Mouse (Mus musculus) right cerebral cortex, postnatal 10 days (tissue): Measurements from ENCODE around the gene Cacna1c.

Source experiments
- DNase-seq, 2 experiments: peaks; one replicate each; pipeline ENCODE4 v3.0.0; 2021; ENCODE audit warnings: low spot score in 2 of 2

Gene Cacna1c

DNA sequence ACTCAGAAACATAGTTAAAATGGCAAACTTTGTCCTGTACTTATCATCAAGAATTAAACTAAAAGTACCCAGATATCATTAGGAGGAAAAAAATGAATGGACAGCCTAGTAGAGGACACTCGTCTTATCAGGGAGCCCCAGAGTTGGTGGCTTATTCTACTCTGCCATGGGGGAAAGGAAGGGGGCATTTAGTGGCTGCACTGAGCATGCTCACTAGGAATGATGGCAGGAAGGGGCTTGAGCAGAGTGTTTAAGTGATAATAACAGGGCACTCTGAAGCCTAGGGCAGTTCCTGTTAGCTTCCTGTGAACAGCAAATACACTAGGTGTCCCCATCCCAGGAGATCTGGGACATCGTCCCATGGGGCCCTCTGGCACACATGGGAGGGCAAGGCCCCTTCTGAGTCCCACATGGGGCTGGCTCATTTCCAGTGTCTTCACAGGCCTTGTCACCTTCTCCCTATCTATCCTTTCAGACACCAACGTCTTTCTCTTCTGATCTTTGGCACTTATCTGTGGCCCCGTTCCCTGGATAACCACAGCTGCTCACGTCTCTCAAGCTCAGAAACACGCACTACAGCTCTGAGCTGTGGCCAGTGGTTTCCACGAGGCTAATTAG lies 437.8 kb downstream of the Cacna1c start:
- no peak for DNase-seq

DNA sequence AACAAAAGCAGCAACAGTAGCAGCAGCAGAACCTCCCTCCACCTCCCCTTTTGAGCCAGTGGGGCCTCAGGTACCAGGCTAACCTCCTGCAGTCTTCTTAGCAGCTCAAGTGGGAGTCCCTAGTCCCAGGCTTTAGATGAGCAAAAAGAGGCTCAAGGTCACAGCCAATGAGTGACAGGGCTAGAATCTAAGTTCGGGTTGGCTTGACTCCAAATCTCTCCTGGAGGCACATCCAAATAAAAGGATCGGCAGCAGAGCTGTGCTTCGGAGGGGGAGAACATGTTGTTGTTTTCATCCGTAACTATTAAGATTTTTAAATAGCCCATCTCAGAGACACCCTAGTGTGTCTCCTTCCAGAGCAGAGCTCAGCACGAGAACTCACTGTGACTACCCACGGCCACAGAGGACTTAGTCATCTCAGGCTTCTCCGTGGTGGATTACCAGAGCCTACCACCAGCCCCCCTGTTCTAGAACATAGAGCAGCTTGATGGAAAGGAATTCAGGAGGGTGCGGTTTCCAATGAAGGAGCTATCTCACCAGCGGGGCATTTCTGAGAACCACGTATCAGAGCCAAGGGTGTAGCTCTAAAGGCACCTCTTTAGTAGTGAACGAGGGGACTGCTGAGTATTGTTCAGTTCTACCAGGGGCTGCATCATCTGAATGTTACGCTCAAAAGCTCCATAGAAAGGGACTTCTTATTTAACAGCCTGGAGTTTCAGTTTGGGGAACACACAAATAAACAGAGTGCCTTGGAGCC lies 438.5 kb downstream of the Cacna1c start:
- no peak for DNase-seq

DNA sequence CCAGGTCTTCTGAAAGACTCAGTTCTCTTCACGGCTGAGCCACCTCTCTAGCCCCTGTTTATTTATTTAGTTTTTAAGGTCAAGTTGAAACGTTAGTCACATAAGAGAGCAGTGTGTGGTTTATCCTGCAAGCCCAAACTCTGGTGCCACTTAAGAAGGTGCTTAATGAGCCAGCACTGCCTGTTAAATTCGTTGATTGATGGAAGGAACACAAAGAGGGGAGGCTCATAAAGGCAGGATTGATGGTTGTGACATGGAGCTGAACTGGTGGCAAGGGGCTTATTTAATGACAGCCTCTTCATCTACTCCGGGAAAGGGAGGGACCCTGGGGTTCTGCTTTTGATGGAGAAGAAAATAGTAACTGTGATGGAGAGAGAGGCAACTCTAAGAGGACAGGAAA lies 439.7 kb downstream of the Cacna1c start:
- DNase-seq, result no peak

DNA sequence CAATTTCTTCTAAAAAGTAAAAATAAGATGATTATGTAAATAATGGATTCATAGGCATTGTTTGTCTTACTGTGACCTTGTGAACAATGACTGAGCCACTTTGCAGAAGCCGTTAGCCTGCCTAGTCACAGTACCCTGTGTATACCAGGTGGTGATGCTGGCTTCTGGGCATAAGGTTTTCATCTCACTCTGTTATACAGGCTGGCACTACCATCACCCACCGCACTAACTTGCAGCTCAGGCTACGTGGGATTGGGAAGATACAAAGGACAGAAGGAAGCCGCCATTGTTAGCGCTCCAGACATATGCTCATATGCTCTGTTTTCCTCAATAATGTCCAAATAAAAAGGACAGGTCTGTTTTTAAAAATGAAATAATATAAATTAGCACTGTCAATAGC lies 440.4 kb downstream of the Cacna1c start:
- DNase-seq, result no peak

DNA sequence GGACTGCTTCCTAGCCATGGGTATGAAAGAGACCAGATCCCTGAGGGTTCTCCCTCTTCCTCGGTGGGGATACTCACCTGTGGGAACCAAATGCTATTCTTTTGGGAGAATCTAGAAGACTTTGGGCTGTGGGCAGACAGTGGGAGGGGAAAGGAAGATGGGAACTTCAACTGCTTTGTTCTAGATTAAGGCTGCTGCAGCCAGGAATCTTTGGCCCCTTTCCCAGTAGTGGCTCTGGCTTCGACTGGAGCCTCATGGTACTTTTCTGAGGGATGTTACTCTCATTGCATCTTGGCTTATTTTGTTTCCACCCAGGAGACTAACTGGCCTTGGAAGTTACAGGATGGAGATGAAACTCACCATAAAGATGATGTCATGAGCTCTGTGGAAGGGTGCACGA lies 441.8 kb downstream of the Cacna1c start:
- peak; percentile 58 to 67 for DNase-seq

DNA sequence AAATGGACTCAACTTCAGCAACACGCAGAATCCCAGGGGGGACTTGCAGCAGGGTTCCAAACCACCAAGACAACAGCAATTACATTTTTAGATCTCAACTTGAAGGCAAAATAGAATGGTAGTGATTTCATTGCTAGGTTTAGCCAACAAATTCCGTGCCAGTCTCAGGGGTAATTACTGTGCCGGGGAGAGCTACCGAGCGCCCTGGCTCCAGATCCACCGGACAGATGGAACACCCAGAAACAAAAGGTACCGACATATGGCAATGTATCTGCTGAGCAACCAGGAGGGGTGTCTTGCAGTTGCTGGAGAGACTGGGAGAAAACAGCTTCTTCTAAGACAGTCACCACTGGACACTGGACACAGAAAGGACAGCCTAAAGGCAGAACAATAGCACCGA lies 442.4 kb downstream of the Cacna1c start:
- no peak for DNase-seq

DNA sequence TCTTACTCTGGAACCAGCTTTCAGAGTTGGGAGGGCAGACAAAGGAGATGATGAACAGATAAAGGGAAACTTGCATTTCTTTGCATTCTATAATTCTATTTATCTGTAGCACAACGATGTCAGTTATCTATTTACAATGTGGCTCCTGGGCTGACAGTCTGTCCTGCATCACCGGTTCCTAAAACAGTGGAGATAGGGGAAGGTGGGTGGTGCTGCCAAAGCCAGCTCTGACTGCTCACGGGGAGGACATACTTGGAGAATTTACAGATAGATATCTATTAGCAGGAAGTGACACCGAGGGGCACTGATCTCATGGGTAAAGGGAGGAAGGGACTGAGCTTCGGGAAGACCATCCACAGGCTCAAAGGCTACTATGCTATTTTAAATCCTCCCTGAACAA lies 443.2 kb downstream of the Cacna1c start:
- DNase-seq, result no peak

DNA sequence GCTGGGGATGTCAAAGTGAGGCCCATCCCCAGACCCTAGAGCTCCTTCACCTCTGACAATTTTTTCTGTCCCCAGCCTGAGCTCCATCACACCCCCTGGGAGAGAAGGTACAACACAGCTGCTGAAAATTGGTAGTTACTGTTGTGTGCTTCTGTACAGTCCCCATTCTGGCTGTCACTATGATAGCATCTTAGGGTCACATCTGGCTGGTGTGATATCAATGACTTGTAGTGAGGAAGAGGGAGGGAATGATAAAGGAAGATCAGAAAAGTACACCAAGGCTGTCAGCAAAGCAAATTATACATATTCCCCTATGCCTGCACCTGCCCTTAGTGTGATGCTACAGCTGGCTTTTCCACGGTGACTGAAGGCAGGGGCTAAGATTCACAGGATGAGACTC lies 446.9 kb downstream of the Cacna1c start:
- DNase-seq, result no peak

DNA sequence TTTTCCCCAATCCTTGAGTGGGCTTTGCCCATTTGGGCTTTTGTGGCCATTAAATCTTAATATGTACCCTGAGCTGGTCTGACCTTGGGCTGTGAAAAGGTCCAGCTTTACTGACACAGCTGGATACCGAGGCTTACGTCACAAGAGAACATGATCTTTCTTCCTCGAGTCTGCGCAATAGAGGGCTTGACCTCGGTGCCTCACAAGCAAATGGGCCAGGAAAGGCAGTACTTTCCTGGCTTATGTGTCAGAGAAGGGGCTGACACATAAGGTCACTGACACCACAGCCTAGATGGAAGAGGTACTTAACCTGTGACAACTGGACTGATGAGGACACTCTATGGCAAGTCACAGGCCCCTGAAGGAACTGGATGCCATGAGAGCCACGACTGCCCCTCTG lies 453.5 kb downstream of the Cacna1c start:
- no peak for DNase-seq

DNA sequence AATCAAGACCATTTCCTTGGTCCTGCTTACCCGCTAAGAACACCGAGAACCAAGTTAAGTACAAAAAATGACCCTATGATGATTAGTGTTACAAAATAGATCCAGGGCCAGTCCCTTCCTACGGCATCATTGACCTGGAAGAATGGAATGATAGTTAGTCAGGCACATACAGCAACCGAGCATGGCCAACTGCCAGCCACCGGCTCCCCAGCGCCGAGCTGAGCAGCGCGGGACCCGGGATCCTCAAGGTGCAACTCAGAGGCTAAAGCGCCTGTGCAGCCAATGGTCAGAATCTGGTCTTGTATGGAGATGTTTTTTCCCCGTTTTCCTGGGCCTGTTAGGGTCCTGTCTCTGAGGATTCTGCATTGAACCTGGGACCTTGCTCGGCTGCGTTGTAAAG lies 454.4 kb downstream of the Cacna1c start:
- DNase-seq, result no peak

DNA sequence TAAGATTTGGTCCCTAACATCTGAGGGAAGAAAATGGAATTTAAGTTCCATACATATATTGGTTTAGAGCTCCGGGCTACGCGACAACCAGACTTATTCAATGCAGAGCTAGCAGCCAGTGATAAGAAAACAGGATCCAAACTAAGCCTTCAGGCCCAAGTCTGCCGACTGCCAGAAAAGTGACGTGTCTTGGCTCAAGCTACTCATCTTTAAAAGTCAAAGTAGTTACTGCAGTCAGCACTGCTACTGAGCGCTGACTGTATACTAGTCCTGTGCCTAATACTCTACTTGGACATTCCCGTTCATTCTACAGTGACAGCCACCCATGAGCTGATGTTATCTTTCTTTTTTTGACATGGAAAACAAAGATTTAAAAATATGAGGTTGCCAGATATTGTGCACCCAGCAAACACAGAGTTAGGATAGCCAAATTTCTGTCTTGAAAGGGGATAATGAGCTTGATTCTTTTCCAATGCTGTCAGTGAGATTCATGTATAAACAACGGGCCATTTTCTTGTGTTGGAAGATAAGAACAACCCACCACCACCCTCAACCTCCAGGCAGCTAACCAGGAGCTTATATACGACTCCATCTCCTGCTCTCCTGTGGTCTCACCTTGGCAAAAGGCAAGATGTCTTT lies 456.1 kb downstream of the Cacna1c start:
- peak; percentile 79 to 86 for DNase-seq

DNA sequence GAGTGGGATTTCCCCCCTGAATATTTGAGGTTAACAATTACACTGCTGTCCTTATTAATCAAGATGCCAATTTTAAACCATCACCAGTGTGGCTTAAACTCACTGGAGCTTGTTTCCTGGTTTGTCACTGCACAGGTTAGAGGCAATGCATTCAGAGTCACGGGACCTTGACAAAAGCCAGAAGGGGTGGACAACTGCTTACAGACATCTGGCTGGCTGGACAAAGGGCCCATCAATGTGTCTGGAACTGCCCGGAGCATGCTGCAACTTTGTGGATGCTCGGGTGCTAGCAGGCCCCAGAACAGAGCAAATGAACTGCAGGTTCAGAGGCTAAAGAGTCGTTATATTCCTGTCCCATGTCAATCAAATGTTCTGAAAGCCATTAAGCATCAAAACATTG lies 456.9 kb downstream of the Cacna1c start:
- DNase-seq, result no peak

DNA sequence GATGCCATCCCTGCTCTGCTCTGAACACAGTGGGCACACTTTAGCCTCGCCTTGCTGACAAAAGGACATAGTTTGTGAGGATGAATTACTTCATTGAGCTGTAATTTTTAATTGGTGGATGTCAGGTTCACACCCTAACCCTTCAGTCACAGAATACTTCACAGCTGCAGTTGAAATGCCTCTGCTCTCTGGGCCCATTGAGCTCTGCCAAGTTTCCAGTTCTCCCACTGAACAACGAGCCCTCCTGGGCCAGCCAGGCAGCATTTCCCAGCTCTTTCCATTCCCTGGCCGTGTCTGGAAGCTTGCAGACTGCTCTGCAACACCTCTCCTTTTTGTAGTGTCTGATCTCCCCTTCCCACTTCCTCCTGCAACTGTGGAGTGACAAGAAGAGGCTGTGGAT lies 457.6 kb downstream of the Cacna1c start:
- peak in 1 of 2 experiments; percentile 47 for DNase-seq

DNA sequence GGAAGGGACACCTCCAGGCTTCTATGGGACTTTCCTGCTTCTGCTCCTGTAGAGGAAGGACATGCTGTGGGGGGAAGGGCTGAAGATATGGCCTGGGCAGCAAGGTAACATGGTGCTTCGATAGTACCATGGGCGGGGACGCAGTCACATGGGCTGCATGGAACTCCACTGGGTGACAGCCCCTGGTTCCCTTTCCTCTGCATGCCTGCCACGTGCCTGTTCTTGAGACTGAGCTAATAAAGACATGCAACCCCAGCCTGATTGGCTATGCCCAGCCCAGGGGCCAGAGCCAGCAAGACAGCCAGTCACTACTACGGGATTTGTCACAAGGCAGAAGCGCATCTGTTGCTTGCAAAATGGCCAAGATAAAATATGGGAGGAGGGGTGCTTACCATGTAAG lies 459.1 kb downstream of the Cacna1c start:
- no peak for DNase-seq

DNA sequence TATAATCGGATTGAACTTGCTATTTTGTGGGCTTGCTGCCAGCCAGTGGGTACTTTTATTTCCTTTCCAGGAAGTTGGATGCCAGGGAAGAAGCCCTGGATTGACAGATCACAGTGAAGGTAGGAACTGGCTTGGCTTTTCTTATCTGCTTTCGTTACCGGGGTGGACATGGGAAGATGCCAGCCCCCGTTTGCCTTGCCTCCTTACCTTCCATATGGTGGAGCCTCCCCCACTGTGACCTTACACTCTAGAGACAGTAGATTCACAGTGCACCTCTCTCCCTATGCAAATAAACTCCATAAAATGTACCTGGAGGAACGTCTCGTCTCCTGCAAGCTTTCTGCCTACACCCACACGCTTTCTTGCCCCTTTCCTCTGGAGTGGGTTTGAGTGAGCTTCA lies 459.7 kb downstream of the Cacna1c start:
- DNase-seq, result no peak

DNA sequence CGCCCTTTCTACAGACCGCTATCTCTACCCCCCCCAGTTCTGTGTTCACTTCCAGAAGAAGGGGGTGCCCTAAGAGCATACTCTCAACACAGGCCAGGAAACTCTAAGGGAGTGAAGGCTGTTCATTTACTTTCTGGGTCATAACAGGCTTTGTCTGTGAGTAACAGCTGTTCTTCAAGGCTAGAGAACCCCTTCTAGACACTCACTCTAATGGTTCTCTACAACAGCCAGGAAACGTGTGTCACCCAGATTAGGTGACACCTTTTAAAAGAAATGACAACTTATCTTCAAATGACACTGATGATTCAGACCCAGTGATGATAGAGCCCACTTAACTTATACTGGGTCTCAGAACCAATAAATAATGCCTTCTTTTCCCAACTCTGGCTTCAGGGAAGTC lies 461.1 kb downstream of the Cacna1c start:
- DNase-seq, result no peak

DNA sequence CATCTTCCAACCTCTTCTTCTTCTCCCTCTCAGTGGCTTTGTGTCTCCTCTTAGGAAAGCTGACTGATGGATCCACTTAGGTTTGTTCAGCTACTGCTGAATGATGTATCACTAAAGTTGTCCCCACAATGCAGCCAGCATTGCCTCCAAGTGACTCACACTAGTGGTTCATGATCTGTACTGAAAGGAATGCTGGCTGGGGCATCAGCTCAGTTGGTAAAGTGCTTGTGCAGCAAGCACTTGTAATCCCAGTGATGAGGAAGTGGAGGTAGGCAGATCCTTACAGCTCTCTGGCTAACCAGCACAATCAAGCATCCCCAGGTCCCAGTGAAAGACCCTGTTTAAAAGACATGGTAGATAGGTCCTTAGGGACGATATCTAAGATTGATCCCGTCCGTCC lies 464.3 kb downstream of the Cacna1c start:
- no peak for DNase-seq

DNA sequence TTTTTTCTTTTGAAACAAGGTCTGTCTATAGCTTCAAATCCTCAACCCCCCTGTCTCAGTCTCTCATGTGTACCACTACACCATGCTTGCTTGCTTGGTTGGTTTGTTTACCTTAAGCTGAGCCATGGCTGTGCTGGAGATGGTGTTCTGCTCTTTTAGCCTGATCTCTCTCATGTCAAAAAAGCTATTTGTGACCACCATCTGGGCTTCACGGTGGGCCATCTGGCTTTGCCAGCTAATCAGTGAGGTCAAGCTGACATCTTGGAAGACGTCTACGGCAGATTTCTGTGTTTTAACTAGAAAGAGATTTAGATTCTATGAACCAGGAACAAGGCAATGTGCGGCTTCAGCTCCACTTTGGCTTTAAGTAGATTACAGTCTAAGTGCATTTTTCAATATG lies 471.3 kb downstream of the Cacna1c start:
- no peak for DNase-seq

DNA sequence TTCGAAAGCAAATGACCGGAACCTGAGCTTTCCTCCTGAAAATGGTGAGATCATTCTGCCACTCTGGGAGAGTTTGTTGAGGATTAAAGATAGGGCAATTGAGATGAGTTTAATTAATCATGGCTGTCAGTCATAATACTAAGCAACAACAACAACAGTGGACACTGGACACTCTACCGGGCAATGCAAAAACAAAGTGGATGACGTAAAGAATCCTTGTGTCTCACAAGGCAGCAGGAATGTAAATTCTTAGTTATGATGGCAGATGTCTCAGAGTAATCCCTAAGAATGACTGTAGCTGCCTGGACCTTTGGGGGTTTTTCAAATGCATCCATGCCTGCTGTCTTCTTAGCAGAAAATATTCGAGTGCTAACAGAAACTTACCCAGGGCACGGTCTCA lies 471.8 kb downstream of the Cacna1c start:
- DNase-seq, result no peak

DNA sequence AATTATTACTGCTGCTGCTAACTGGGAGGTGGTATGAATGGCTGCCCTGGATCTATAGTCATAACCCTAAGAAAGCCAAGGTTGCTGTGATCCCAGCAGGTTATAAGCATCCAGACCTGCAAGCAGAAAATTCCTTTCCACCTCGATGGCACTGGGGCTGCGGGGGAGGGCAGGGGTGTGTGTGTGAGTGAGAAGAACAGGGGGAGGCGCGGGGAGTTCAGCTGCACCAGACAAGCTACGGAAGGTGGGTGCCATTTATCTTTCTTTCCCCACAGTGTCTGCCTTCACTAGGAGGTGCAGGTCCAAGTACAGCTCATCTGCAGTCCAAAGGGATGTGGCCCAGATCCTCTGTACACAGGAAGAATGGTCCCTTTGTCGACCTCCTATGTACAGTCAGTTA lies 473.9 kb downstream of the Cacna1c start:
- no peak for DNase-seq

DNA sequence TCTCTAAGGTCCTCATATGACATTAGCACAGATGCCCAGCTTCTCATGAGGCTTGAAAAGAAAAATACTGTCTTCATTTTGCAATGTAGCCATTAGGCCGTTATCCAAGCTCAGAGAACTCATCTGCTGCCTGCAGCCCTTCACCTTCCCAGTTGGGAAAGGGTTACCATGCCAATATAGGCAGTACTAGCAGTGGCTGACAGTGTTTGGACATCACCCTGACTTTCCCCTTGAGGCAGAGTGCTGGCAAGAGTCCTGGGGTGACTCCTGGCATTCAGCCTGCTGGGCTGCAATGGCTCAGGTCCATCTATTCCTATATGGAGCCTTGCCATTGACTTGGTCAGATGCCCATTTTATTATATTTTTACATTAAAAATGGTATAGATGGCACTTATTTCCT lies 476.7 kb downstream of the Cacna1c start:
- DNase-seq, result no peak

DNA sequence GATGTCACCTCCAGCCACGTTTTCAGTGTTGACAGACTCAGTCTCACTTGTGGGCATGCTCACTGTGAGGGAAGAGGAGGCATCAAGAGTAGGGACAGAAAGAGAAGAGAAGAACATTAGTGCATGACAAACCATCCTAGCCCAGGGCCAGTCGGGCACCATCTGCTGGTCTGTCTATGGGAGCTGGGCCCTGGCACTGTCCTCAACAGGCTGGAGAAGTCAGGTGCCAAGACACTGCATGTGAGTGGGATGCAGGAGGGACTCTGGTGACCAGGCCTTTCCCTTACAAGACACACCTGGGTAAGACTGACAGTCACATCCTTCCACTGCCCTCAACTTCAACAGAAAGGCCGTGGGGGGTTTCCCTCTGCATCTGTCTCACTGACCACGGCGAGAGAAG lies 482.9 kb downstream of the Cacna1c start:
- no peak for DNase-seq

DNA sequence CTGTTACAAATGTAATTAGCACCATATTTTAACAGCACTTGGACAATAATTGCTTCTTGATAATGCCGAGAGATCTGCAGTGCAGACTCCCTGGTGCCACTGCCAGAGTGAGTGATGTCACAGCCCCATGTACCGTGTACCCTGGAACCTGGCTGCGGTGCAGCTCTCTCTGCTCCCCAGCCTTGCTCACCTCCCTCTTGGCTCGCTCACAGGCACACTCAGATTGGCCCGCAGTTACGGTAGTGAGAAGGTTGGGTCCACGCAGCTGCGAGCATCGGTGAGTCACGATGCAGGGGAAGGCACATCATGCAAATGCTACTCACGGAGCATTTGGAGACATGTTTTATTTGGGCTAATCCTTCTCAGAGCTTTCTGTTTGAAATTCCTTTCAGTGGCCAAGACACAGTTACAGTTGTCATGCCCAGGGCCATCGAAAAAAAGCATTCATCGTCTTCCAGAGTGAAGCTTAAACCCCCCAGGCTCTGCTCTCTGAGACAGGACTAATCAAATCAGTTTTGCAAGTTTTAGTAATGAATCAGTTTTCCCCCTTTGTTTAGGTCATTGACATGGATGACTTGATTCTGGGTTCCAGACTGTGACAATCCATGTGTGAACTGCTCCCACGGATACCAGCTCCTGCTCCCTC lies 484.4 kb downstream of the Cacna1c start:
- DNase-seq, result peak; percentile 35 to 41
